Mouse (Mus musculus): ENCODE results near the gene Tle6.

Tle6 gene

DNA sequence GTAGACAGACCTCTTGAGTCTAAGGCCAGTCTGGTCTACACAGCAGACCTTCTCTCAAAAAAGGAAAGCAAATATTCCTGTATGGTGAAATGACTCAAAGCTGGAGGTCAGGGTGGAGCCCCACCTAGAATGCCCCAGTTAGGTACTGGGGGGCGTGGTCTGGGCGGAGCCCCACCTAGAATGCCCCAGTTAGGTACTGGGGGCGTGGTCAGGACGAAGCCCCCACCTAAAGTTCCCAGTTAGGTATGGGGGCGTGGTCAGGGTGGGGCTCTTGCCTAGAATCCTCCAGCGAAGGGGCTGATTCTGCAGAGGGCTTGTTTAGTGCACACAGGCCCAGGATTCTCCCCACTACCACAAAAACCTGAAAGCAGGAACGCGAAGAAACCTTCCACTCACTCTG is 22.6 kb upstream of the Tle6 start:
- in situ Hi-C loops (cut with MboI), result no loop called here

DNA sequence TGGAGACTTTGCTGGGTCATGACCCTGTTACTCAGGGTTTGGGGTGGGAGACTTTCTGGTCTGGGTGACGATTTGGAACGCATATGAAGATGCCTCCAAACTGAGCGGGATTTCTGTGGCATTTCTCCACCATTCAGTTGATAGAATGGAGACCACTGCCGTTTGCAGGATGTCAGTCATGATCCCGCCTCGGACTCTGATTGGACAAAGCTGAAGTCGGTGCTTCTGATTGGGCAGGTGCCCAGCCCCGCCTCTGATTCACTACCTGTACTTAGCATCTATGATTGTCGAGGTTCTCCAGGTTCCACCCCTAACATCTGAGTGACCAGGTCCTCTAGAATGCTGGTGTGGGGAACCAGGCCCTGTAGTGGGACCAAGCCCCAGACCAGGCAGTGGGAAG is 19.9 kb upstream of the Tle6 start:
- in situ Hi-C loops (cut with MboI), result no loop called here

DNA sequence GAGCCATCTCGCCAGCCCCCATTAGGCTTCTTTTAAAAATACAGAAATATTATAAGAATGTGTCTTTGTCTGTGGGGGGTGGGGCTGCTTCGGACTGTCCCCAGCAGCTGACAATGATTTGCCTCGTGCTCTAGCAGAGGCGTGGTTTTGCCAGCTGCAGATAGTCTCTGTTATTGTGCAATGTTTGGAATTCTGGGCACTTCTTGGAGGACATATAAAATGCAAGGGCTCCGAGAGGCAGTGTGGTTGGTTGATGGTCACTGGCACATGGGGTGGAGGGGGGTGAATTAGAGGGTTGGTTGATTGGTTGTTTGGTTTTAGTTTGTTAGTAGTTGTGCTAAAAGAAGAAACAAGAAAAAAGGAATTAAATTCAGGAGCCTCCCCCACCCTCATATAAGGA is 19.1 kb upstream of the Tle6 start:
- in situ Hi-C loops (cut with MboI), result no loop called here

GRCm38 (mm10) chr10:81615486-81615885 is 14.6 kb upstream of the Tle6 start:
- in situ Hi-C loops (cut with MboI), result no loop called here

DNA sequence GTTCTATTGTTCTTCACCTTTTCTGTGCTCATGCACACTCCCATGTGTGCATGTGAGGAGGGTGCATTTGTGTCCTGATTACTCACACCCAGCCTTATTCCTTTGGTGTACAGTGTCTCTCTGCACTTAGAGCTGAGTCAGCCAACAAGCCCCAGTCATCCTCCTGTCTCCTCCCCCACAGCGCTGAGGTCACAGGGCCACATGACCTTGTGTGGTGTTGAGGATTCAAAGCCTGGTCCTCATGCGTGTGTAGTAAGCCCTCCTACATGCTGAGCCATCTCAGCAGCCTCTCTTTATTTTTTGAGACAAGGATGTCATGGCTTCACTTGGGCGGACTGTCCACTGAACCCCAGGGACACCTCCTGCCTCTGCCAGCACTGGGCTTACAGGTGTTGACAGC is 11.9 kb upstream of the Tle6 start:
- in situ Hi-C loops (cut with MboI), result no loop called here

GRCm38 (mm10) chr10:81608308-81608707 is 7.4 kb upstream of the Tle6 start:
- in situ Hi-C loops (cut with MboI), result no loop called here

GRCm38 (mm10) chr10:81605974-81606751 is 5.3 kb upstream of the Tle6 start, which contains the start of gene BC025920:
Gene BC025920 (plus strand): TSS chr10:81606270.
- in situ Hi-C loops (cut with MboI), result no loop called here

DNA sequence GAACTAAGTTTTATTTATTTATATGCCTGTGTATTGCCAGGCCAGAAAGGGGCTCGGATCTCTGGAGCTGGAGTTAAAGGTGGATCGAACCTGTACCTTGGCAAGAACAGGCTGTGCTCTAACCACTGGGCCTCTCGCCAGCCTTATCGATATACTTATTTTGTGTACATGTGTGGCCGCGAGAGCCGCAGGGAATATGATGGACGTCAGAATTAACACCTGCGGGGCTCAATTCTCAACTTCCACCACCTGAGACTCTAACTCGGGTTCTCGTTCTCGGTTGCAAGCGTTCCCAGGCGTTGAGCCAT is 4.7 kb upstream of the Tle6 start:
- in situ Hi-C loops (cut with MboI), result no loop called here

DNA sequence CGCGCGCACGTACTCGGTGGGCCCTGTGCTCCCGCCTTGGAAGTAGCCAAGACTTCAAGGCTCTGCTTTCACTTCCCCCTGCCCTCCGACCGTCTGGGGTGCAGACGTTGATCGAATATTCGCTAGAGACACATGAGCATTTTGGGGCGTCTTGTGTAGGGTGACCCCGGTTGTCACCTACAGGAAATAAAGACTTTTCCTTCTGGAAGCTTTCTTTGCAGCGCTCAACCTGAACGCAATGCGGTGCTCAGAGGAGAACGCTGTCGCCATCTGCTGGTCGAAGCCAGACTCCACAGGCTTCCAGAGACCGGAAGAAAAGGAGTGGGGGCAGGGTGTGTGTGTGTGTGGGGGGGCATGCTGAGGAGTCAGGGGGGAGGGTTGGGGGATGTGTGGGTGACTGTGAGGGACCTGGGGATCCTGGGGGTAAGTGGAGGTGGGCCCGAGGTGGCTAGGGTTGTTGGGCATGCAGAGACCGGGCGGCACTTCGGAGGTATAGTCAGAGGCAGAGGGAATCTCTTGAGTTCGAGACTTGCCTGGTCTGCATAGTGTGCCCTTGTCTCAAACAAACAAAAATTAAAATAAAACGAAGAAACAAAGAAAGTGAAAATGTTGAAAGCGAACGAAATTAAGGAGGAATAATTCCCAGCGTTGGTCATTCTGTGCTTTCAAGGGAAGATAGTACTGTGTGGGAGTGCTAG is 4.2 kb upstream of the Tle6 start:
- in situ Hi-C loops (cut with MboI), result loop anchor here (5.0 kb wide), 1 partner anchor 38 kb away; no protein-coding TSS in a partner anchor

- in situ Hi-C loops (cut with MboI), result loop anchor here (5.0 kb wide), 1 partner anchor 37 kb away; no protein-coding TSS in a partner anchor
Measured at GRCm38 (mm10) chr10:81604019-81604967, 3.4 kb upstream of the Tle6 start.

DNA sequence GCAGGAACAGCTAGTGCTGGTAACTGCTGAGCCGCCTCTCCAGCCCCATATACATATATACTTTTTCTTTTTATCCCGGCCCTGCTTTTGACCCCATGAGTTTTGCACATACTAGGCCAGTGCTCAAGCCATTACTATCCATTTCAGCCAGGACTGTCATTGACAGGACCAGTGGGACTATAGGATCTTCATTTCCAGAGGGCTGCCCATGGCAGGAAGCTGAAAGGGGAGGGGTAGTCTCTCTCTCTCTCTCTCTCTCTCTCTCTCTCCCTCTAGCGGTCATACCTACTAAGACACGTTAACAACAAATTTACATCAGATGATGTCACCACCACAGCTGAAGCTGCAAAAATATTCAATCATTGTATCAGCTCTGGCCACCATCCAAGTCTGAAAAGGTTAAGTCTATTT is 1.9 kb upstream of the Tle6 start:
- in situ Hi-C loops (cut with MboI), result loop anchor here (5.0 kb wide), 1 partner anchor 35 kb away; no protein-coding TSS in a partner anchor

- in situ Hi-C loops (cut with MboI), result loop anchor here (5.0 kb wide), 1 partner anchor 34 kb away; no protein-coding TSS in a partner anchor
Measured at GRCm38 (mm10) chr10:81601396-81601905, 578 bp upstream of the Tle6 start.

- in situ Hi-C loops (cut with MboI), result loop anchor here (5.0 kb wide), 1 partner anchor 33 kb away; no protein-coding TSS in a partner anchor
Measured at GRCm38 (mm10) chr10:81600096-81600495, 777 bp downstream of the Tle6 start.

GRCm38 (mm10) chr10:81599630-81600029 is 1.2 kb downstream of the Tle6 start:
- in situ Hi-C loops (cut with MboI), result loop anchor here (5.0 kb wide), 1 partner anchor 32 kb away; no protein-coding TSS in a partner anchor

DNA sequence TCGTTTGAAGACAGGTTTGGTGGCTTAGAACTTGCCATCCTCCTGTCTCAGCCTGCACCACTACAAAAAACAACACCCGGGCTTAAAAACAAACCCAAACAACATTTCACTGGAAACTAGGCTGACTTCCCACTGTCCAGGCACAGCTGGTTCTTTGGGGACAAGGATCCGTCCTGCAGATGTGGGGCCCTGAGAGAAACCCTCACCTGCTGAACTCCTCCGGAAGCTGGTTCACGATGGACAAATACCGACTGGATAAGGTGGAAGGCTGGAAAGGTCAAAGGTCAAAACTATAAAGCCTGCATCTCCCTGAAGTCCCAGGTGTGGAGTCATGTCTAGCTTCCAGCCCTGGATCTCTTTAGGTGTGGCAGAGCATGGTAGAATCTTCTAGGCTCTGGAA is 2.0 kb downstream of the Tle6 start:
- in situ Hi-C loops (cut with MboI), result no loop called here

DNA sequence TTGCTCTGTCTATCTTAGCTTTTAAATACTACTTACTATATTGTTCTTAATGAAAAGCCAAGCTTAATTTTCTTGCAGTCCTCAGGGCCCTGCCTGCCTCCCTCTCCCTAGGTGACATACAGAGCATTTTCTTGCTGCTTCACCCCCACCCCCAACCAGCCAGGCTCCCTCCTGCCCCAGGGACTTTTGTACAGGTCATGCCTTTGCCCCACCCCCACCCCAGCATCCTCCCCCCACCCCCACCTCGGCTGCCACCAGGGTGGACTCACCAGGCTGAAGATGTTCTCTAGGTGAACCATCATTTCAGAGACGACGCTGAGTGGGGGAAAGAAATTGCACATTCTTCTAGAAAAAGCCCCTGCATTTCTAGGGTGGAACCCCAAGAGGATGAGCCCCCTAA is 2.5 kb downstream of the Tle6 start:
- in situ Hi-C loops (cut with MboI), result no loop called here

- in situ Hi-C loops (cut with MboI), result no loop called here
Measured at GRCm38 (mm10) chr10:81597137-81597950, 3.5 kb downstream of the Tle6 start.

GRCm38 (mm10) chr10:81596611-81597010 is 4.3 kb downstream of the Tle6 start:
- in situ Hi-C loops (cut with MboI), result no loop called here

- in situ Hi-C loops (cut with MboI), result no loop called here
Measured at GRCm38 (mm10) chr10:81595599-81595998, 5.3 kb downstream of the Tle6 start.

GRCm38 (mm10) chr10:81593935-81594334 is 6.9 kb downstream of the Tle6 start:
- in situ Hi-C loops (cut with MboI), result no loop called here

DNA sequence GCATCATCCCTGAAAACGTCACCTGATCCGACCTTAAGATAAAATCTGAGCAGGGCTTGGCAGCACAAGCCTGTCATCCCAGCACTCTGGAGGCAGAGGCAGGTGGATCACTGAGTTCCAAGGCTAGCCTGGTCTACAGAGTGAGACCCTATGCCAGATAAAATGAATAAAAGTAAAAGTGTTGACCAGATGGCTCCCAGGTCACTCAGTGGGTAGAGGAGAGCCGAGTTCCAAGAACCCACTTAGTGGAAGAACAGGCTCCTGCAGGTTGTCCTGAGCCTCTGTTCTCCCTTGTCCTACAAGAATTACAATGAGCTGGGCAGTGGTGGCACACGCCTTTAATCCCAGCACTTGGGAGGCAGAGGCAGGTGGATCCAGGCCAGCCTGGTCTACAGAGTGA is 7.7 kb downstream of the Tle6 start:
- in situ Hi-C loops (cut with MboI), result no loop called here

Measured in mature B cell (primary cell).